Mouse (Mus musculus) neural tube, embryonic 11.5 days (tissue): Measurements from ENCODE around the gene Ssxb1. TPM values are rescaled to one million over a fixed set of nuclear protein-coding genes. Genes with fewer than 3 reads are reported as not detected.
"Not testable (repeated sequence)": the region's sequence is repeated elsewhere in the genome, so short reads cannot be mapped to it uniquely, and the experiment has no call there.

Experiments
- ATAC-seq: fragments of 200-750 bp; cut with Nextera tagmentation; 2 replicates; pipeline ENCODE4 v1.8.0; 2017; ENCODE audit warnings: moderate number of reproducible peaks, mild to moderate bottlenecking, moderate TSS enrichment, moderate library complexity; ENCODE audit not compliant: insufficient read depth, low FRiP score, low TSS enrichment
- DNase-seq: peaks from one replicate; pipeline ENCODE4 v3.0.0-alpha.2; 2015; ENCODE audit warnings: low spot score
- H3K27ac ChIP-seq: fragments of 300-500 bp; sonication (generic); 2 replicates; pipeline ENCODE4 v1.5.1; 2014; ENCODE audit warnings: low read depth, mild to moderate bottlenecking, low read length
- H3K27me3 ChIP-seq: fragments of 300-500 bp; sonication (generic); 2 replicates; pipeline ENCODE4 v1.6.1; 2014; ENCODE audit warnings: mild to moderate bottlenecking, low read length, mixed read lengths; ENCODE audit not compliant: control insufficient read depth, insufficient read depth
- H3K36me3 ChIP-seq: fragments of 300-500 bp; sonication (generic); 2 replicates; pipeline ENCODE4 v1.6.1; 2014; ENCODE audit warnings: mild to moderate bottlenecking, low read length, moderate library complexity, mixed read lengths; ENCODE audit not compliant: control insufficient read depth, insufficient read depth
- H3K4me1 ChIP-seq: fragments of 300-500 bp; sonication (generic); 2 replicates; pipeline ENCODE4 v1.6.1; 2014; ENCODE audit warnings: low read length, mixed read lengths; ENCODE audit not compliant: control insufficient read depth, insufficient read depth
- H3K4me2 ChIP-seq: fragments of 300-500 bp; sonication (generic); 2 replicates; pipeline ENCODE4 v1.6.1; 2014; ENCODE audit warnings: low read depth, mild to moderate bottlenecking, moderate library complexity
- H3K4me3 ChIP-seq: fragments of 300-500 bp; sonication (generic); 2 replicates; pipeline ENCODE4 v1.5.1; 2014; ENCODE audit warnings: low read depth, low read length
- H3K9ac ChIP-seq: fragments of 300-500 bp; sonication (generic); 2 replicates; pipeline ENCODE4 v1.6.1; 2014; ENCODE audit warnings: mild to moderate bottlenecking, low read length
- H3K9me3 ChIP-seq: fragments of 300-500 bp; sonication (generic); 2 replicates; pipeline ENCODE4 v1.6.1; 2016; ENCODE audit warnings: low read length; ENCODE audit not compliant: control insufficient read depth
- WGBS: fragments of 180-500 bp; shearing (Covaris S2); extraction: QIAGEN DNeasy Blood & Tissue Kit; methylation state at CpG from one replicate; pipeline ENCODE4 v1.1.7; 2014; 5-methylcytosine and 5-hydroxymethylcytosine counted together
- polyA plus RNA-seq: library from polyadenylated mRNA; unstranded; fragments of >200 nt; fragmentation: Nextera tagmentation; extraction: Ambion mirVana; gene quantifications from 2 replicates; pipeline ENCODE4 v1.2.1, GENCODE M21; 2014

The Ssxb1 gene
- polyA plus RNA-seq: not detected in 2 replicates

DNA sequence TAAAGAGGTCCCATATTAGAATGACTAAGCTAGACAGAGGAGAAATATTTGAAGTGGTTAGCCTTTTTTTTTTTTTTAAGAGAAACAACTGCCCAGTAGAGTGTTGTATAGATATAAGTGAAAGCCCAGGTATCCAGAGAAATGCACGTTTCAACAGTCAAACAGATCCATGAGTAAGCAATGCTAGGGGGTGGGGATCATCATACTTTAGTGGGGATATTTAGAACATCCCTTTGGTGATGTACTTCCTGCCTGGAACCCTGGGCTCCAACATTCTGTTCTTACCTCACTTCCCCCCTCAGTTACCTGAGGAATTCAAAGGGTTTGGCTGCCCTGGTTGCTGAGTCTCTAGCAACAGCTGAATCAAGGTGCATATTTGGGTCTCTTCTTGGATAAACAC, at the start of gene Ssxb1:
Ssxb1 (plus strand) TSS at position 301 of the 400 bp plus-strand sequence.
- H3K4me1 ChIP-seq, H3K4me2 ChIP-seq, H3K4me3 ChIP-seq, H3K36me3 ChIP-seq, DNase-seq, H3K9me3 ChIP-seq, ATAC-seq, H3K27ac ChIP-seq, H3K9ac ChIP-seq, H3K27me3 ChIP-seq: not testable (repeated sequence)
- 47% methylated on average over 1 of the region's 1 CpGs for WGBS

DNA sequence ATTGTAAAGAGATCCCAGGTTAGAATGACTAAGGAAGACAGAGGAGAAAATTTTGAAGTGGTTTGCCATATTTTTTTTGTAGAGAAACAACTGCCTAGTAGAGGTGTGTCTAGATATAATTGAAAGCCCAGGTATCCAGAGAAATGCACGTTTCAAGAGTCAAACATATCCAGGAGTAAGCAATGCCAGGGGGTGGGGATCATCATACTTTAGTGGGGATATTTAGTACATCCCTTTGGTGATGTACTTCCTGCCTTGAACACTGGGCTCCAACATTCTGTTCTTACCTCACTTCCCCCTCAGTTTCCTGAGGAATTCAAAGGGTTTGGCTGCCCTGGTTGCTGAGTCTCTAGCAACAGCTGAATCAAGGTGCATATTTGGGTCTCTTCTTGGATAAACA, 46.4 kb upstream of the Ssxb1 start, which contains the start of gene Ssxb9:
Ssxb9 (plus strand) TSS at position 301 of the 400 bp plus-strand sequence.
- H3K4me2 ChIP-seq, H3K36me3 ChIP-seq, H3K9me3 ChIP-seq, H3K4me1 ChIP-seq, H3K27me3 ChIP-seq, H3K27ac ChIP-seq, DNase-seq, ATAC-seq, H3K4me3 ChIP-seq, H3K9ac ChIP-seq: not testable (repeated sequence)
- WGBS: 14% methylated on average over 1 of the region's 1 CpGs

GRCm38 (mm10) chrX:8461626-8462025, 48.5 kb downstream of the Ssxb1 start, which contains the start of gene Ssxb2:
TSS of gene Ssxb2 (minus strand) at chrX:8461726.
- H3K4me2 ChIP-seq, H3K4me3 ChIP-seq, H3K4me1 ChIP-seq, ATAC-seq, H3K27ac ChIP-seq, H3K27me3 ChIP-seq, H3K9ac ChIP-seq, DNase-seq, H3K36me3 ChIP-seq, H3K9me3 ChIP-seq: not testable (repeated sequence)
- WGBS: 79% methylated on average over 2 of the region's 2 CpGs

Other genes starting within 250 kb of the Ssxb1 start
- gene Tbc1d25, start 237.1 kb upstream of the Ssxb1 start, polyA plus RNA-seq: 13.5 and 14.8 TPM in 2 replicates
- gene Ebp, start 219.8 kb upstream of the Ssxb1 start, polyA plus RNA-seq: 34.5 and 34.9 TPM in 2 replicates
- 23.8 and 24.6 TPM in 2 replicates for gene Porcn, start 206.8 kb upstream of the Ssxb1 start, polyA plus RNA-seq
- gene Ftsj1, start 160.9 kb upstream of the Ssxb1 start, polyA plus RNA-seq: 48.0 and 55.7 TPM in 2 replicates
- 3.8 and 4.5 TPM in 2 replicates for gene Slc38a5, start 142.2 kb upstream of the Ssxb1 start, polyA plus RNA-seq
- gene Ssxb10, start 85.9 kb upstream of the Ssxb1 start, polyA plus RNA-seq: not detected in 2 replicates
- gene Ssxb9, start 46.3 kb upstream of the Ssxb1 start, polyA plus RNA-seq: not detected in 2 replicates
- gene Ssxb2, start 48.4 kb downstream of the Ssxb1 start, polyA plus RNA-seq: not detected in 2 replicates
- not detected in 2 replicates for gene Gm14459, start 111.6 kb downstream of the Ssxb1 start, polyA plus RNA-seq
- gene Ssxb6, start 134.9 kb downstream of the Ssxb1 start, polyA plus RNA-seq: not detected in 2 replicates
- not detected in 2 replicates for gene Ssxb3, start 178.5 kb downstream of the Ssxb1 start, polyA plus RNA-seq